Mouse (Mus musculus) neural tube, embryonic 11.5 days (tissue): ENCODE measurements around the gene Enthd1. TPM values are rescaled to one million over a fixed set of nuclear protein-coding genes. Genes with fewer than 3 reads are reported as not detected.

Experiments
- ATAC-seq: fragments of 200-750 bp; cut with Nextera tagmentation; 2 replicates; pipeline ENCODE4 v1.8.0; 2017; ENCODE audit warnings: moderate number of reproducible peaks, mild to moderate bottlenecking, moderate TSS enrichment, moderate library complexity; ENCODE audit not compliant: insufficient read depth, low FRiP score, low TSS enrichment
- DNase-seq: peaks from one replicate; pipeline ENCODE4 v3.0.0-alpha.2; 2015; ENCODE audit warnings: low spot score
- H3K27ac ChIP-seq: fragments of 300-500 bp; sonication (generic); 2 replicates; pipeline ENCODE4 v1.5.1; 2014; ENCODE audit warnings: low read depth, mild to moderate bottlenecking, low read length
- H3K27me3 ChIP-seq: fragments of 300-500 bp; sonication (generic); 2 replicates; pipeline ENCODE4 v1.6.1; 2014; ENCODE audit warnings: mild to moderate bottlenecking, low read length, mixed read lengths; ENCODE audit not compliant: control insufficient read depth, insufficient read depth
- H3K36me3 ChIP-seq: fragments of 300-500 bp; sonication (generic); 2 replicates; pipeline ENCODE4 v1.6.1; 2014; ENCODE audit warnings: mild to moderate bottlenecking, low read length, moderate library complexity, mixed read lengths; ENCODE audit not compliant: control insufficient read depth, insufficient read depth
- H3K4me1 ChIP-seq: fragments of 300-500 bp; sonication (generic); 2 replicates; pipeline ENCODE4 v1.6.1; 2014; ENCODE audit warnings: low read length, mixed read lengths; ENCODE audit not compliant: control insufficient read depth, insufficient read depth
- H3K4me2 ChIP-seq: fragments of 300-500 bp; sonication (generic); 2 replicates; pipeline ENCODE4 v1.6.1; 2014; ENCODE audit warnings: low read depth, mild to moderate bottlenecking, moderate library complexity
- H3K4me3 ChIP-seq: fragments of 300-500 bp; sonication (generic); 2 replicates; pipeline ENCODE4 v1.5.1; 2014; ENCODE audit warnings: low read depth, low read length
- H3K9ac ChIP-seq: fragments of 300-500 bp; sonication (generic); 2 replicates; pipeline ENCODE4 v1.6.1; 2014; ENCODE audit warnings: mild to moderate bottlenecking, low read length
- H3K9me3 ChIP-seq: fragments of 300-500 bp; sonication (generic); 2 replicates; pipeline ENCODE4 v1.6.1; 2016; ENCODE audit warnings: low read length; ENCODE audit not compliant: control insufficient read depth
- WGBS: fragments of 180-500 bp; shearing (Covaris S2); extraction: QIAGEN DNeasy Blood & Tissue Kit; methylation state at CpG from one replicate; pipeline ENCODE4 v1.1.7; 2014; 5-methylcytosine and 5-hydroxymethylcytosine counted together
- polyA plus RNA-seq: library from polyadenylated mRNA; unstranded; fragments of >200 nt; fragmentation: Nextera tagmentation; extraction: Ambion mirVana; gene quantifications from 2 replicates; pipeline ENCODE4 v1.2.1, GENCODE M21; 2014

Gene Enthd1
- polyA plus RNA-seq, 1 experiment from 2014 or later: not detected

DNA sequence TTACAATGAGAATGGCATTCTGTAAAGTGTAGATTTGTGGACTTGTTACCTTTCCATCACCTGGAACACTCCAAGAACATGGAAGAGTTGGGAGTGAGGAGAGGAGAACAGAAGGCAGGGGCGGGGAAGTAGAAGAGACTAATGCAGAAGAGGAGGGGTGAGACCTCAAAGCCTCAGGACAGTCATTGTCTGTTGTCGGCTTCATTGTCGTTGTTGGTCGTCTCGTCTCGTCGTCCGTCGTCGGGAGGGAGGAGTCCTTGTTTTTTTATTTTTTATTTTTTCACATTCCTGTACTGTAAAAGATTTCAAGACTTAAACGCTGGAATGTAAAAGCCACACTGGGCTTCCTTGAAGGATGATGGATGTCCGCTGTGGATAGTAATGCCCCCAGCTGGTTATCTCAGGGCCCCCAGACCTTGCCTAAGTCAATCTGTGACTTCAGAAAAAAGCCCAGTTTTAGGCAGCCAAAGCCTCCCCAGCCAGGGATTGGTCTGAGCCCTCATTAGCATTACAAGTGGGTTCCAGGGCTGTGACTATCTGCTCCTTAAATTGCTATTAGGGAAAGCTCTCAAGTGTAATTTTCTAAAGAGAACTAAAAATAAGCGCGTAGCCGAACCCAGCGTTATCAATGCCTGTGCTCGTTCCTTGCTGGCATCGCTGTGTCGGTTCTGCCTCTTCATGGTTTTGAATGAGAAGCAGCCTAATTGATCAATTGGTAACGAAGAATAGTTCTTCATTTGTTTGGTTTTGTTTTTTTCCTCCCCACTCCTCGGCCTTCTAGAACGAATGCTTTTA lies 12.4 kb upstream of the Enthd1 start:
- Histone ChIP-seq H3K27me3 (peaks cover 2% of the 10 kb centered on the region; the same call in 1 of the 2 replicates), H3K4me1 (no peaks in the 10 kb centered on the region), H3K36me3 (no peaks in the 10 kb centered on the region), H3K4me3 (no peak overlapping the region), H3K9ac (no peak overlapping the region), H3K9me3 (no peaks in the 10 kb centered on the region), H3K27ac (no peak overlapping the region), H3K4me2 (peak overlapping the region; percentile 32)
- ATAC-seq (no peak), DNase-seq (peak; percentile 20)
- 9% methylated on average over 22 of the region's 22 CpGs for WGBS

- Histone ChIP-seq H3K4me3 (no peak overlapping the region), H3K36me3 (no peaks in the 10 kb centered on the region), H3K4me1 (no peaks in the 10 kb centered on the region), H3K27me3 (peaks cover 2% of the 10 kb centered on the region; the same call in 1 of the 2 replicates), H3K27ac (no peak overlapping the region), H3K9me3 (no peaks in the 10 kb centered on the region), H3K9ac (no peak overlapping the region), H3K4me2 (no peak overlapping the region)
- 84% methylated on average over 11 of the region's 11 CpGs for WGBS
- ATAC-seq (no peak), DNase-seq (no peak)
Measured at GRCm38 (mm10) chr15:80576415-80576994, 11.5 kb upstream of the Enthd1 start.

DNA sequence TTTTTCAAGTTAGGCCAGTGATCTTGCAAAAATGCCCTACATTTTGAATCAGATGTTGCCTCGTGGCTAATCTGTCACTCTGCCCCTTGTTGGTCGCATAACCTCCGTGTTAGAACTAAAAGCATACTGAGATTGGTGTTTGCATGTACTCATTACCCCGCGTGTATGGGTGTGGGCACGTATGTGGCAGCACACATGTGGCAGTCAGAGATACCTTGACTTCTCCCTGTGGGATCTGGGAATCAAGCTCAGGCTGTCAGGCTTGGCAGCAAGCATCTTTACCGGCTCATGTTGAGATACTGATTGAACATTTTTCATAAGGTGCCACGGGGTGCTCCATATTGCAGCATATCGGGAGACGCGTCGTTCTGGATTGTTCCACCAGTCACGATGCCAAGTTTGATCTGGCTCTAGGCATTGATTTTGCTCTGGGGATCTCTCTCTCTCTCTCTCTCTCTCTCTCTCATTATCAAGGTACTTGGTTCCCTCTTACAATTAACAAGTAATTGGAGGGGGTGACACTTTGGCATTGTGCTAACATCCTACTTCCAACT lies 10.9 kb upstream of the Enthd1 start:
- Histone ChIP-seq H3K9me3 (no peaks in the 10 kb centered on the region), H3K4me3 (no peak overlapping the region), H3K27me3 (peaks cover 2% of the 10 kb centered on the region; the same call in 1 of the 2 replicates), H3K4me1 (no peaks in the 10 kb centered on the region), H3K4me2 (no peak overlapping the region), H3K36me3 (no peaks in the 10 kb centered on the region), H3K9ac (no peak overlapping the region), H3K27ac (no peak overlapping the region)
- no peak for ATAC-seq
- no peak for DNase-seq
- WGBS: 92% methylated on average over 13 of the region's 13 CpGs

- Histone ChIP-seq H3K9me3 (no peaks in the 10 kb centered on the region), H3K27ac (no peak overlapping the region), H3K36me3 (no peaks in the 10 kb centered on the region), H3K4me3 (no peak overlapping the region), H3K9ac (no peak overlapping the region), H3K4me1 (no peaks in the 10 kb centered on the region), H3K27me3 (peaks cover 2% of the 10 kb centered on the region; the same call in 1 of the 2 replicates), H3K4me2 (no peak overlapping the region)
- DNase-seq: no peak
- WGBS: 93% methylated on average over 17 of the region's 17 CpGs
- no peak for ATAC-seq
Measured at GRCm38 (mm10) chr15:80574211-80575040, 9.5 kb upstream of the Enthd1 start.

DNA sequence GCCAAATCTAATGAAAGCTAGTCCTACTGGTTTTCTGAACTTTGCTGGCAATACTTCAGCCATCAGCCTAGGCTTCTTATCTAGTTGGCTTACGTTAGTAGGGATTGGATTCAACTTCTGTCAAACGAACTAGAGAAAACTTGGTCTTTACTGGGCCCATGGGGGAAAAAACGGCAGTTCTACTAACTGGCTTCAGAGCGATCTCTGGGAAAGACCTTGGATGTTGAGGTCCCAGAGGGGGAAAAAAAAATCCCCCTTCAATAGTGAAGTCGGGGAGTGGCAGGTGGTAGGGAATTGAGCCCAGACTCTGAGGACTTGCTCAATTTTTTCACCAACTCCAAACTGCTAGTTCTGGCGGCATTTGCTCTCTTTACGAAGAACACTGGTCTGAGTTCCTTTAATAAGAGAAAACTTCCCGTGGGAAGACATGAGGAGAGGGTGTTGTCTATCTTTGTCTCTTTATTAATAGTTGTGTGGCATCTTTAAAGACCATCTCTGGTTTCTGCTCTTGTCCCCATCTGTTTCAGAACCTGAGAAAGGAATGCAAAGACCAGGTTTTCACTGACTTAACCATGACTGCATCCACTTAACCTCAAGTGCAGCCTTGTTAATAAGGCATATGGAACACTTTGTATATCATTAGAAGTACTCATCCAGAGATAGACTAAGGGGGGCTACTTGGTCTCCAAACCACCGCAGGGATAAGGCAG lies 8.0 kb upstream of the Enthd1 start:
- DNase-seq (no peak), ATAC-seq (no peak)
- 84% methylated on average over 9 of the region's 9 CpGs for WGBS
- Histone ChIP-seq H3K9me3 (no peaks in the 10 kb centered on the region), H3K4me1 (no peaks in the 10 kb centered on the region), H3K4me2 (no peak overlapping the region), H3K4me3 (no peak overlapping the region), H3K36me3 (no peaks in the 10 kb centered on the region), H3K9ac (no peak overlapping the region), H3K27ac (no peak overlapping the region), H3K27me3 (peaks cover 2% of the 10 kb centered on the region; the same call in 1 of the 2 replicates)

- no peaks in the 10 kb centered on the region for H3K4me1 ChIP-seq
- H3K4me3 ChIP-seq: no peak within 1 kb of the TSS
- H3K9ac ChIP-seq: no peak within 1 kb of the TSS
- no peak for DNase-seq
- ATAC-seq: no peak
- H3K9me3 ChIP-seq: no peaks in the 10 kb centered on the region
- WGBS: 62% methylated on average over 12 of the region's 12 CpGs
- no peak within 1 kb of the TSS for H3K27ac ChIP-seq
- no peaks in the 10 kb centered on the region for H3K36me3 ChIP-seq
- peaks cover under 1% of the 10 kb centered on the region; the same call in 1 of the 2 replicates for H3K27me3 ChIP-seq
- H3K4me2 ChIP-seq: no peak within 1 kb of the TSS
Measured at GRCm38 (mm10) chr15:80572291-80572690, 7.3 kb upstream of the Enthd1 start, which contains the start of gene Grap2. Gene Grap2 (plus strand): TSS chr15:80572594.

- no peaks in the 10 kb centered on the region for H3K27me3 ChIP-seq
- no peaks in the 10 kb centered on the region for H3K36me3 ChIP-seq
- no peak for DNase-seq
- H3K4me1 ChIP-seq: no peaks in the 10 kb centered on the region
- 69% methylated on average over 7 of the region's 7 CpGs for WGBS
- H3K4me2 ChIP-seq: no peak overlapping the region
- H3K9ac ChIP-seq: no peak overlapping the region
- H3K4me3 ChIP-seq: no peak overlapping the region
- no peak for ATAC-seq
- no peak overlapping the region for H3K27ac ChIP-seq
- H3K9me3 ChIP-seq: no peaks in the 10 kb centered on the region
Measured at GRCm38 (mm10) chr15:80571611-80572010, 6.7 kb upstream of the Enthd1 start.

- H3K9ac ChIP-seq: no peak overlapping the region
- no peaks in the 10 kb centered on the region for H3K9me3 ChIP-seq
- no peaks in the 10 kb centered on the region for H3K4me1 ChIP-seq
- H3K4me3 ChIP-seq: no peak overlapping the region
- DNase-seq (no peak), ATAC-seq (no peak)
- 80% methylated on average over 1 of the region's 1 CpGs for WGBS
- no peak overlapping the region for H3K4me2 ChIP-seq
- no peaks in the 10 kb centered on the region for H3K36me3 ChIP-seq
- H3K27me3 ChIP-seq: no peaks in the 10 kb centered on the region
- no peak overlapping the region for H3K27ac ChIP-seq
Measured at GRCm38 (mm10) chr15:80570226-80570625, 5.3 kb upstream of the Enthd1 start.
